Mouse (Mus musculus): ENCODE results near the gene Rgsl1. TPM values are rescaled to one million over a fixed set of nuclear protein-coding genes. Genes with fewer than 3 reads are reported as not detected.

Gene Rgsl1
- polyA plus RNA-seq, 1 experiment from 2014 or later, result not detected

DNA sequence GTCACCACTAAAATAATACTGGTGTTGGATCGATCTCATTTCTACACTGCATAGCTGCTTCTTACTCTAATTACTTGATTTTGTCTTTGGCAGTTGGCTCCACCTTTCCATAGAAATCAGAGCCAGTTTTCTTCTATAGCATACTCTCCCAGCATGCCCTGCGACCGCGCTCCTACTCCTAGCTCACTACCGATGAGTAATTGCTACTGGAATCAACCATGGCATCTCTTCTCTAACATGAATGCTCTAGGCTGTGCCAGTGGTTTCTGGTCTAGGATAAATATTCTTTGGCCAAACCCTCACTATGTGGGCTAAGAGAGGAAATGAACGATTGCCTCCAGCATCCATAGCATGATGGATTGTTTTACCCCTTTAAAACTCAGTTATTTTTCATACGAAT is 2.5 kb upstream of the Rgsl1 start:
- Histone ChIP-seq H3K36me3 (ENCODE audit: control insufficient read depth, insufficient read depth, low read length) (no peaks in the 10 kb centered on the region), H3K9ac (ENCODE audit: low read depth, low read length) (no peak overlapping the region), H3K27me3 (ENCODE audit: control insufficient read depth, insufficient read depth, low read length) (no peaks in the 10 kb centered on the region), H3K27ac (ENCODE audit: low read depth, low read length) (no peak overlapping the region), H3K4me3 (ENCODE audit: low read length) (no peak overlapping the region), H3K9me3 (ENCODE audit: control insufficient read depth, low read length) (no peaks in the 10 kb centered on the region), H3K4me2 (replicated peaks; ENCODE audit: low read depth, low read length) (no peak overlapping the region), H3K4me1 (ENCODE audit: control insufficient read depth, insufficient read depth, low read length) (no peaks in the 10 kb centered on the region)
- no peak for ATAC-seq (ENCODE audit: low FRiP score, low TSS enrichment)
- WGBS, result 91% methylated on average over 7 of the region's 7 CpGs

GRCm38 (mm10) chr1:153842121-153842740 is 1.7 kb downstream of the Rgsl1 start:
- Histone ChIP-seq H3K9me3 (ENCODE audit: control insufficient read depth, low read length) (no peaks in the 10 kb centered on the region), H3K4me1 (ENCODE audit: control insufficient read depth, insufficient read depth, low read length) (no peaks in the 10 kb centered on the region), H3K36me3 (ENCODE audit: control insufficient read depth, insufficient read depth, low read length) (no peaks in the 10 kb centered on the region), H3K4me3 (ENCODE audit: low read length) (no peak overlapping the region), H3K9ac (ENCODE audit: low read depth, low read length) (no peak overlapping the region), H3K27ac (ENCODE audit: low read depth, low read length) (no peak overlapping the region), H3K27me3 (ENCODE audit: control insufficient read depth, insufficient read depth, low read length) (no peaks in the 10 kb centered on the region), H3K4me2 (replicated peaks; ENCODE audit: low read depth, low read length) (no peak overlapping the region)
- ATAC-seq (ENCODE audit: low FRiP score, low TSS enrichment), result no peak
- WGBS, result 86% methylated on average over 11 of the region's 11 CpGs

DNA sequence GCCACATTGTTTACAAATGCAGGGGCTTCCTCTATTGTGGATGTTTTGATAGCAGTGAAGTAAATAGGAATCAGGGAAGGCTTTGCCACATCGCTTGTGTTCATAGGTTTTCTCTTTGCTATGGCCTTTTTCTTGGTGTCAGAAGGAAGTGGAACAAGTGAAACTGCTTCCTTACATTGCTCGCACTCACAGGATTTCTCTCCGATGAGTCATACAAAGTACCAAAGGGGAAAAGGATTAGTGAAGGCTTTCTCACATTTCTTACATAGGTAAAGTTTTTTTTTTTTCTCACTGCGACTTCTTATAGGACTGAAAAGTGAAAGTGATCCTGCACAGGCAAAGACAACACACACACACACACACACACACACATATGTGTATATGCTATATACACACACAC is 7.9 kb downstream of the Rgsl1 start:
- Histone ChIP-seq H3K27me3 (ENCODE audit: control insufficient read depth, insufficient read depth, low read length) (no peaks in the 10 kb centered on the region), H3K4me1 (ENCODE audit: control insufficient read depth, insufficient read depth, low read length) (no peaks in the 10 kb centered on the region), H3K9me3 (ENCODE audit: control insufficient read depth, low read length) (no peaks in the 10 kb centered on the region), H3K4me3 (ENCODE audit: low read length) (no peak overlapping the region), H3K4me2 (replicated peaks; ENCODE audit: low read depth, low read length) (no peak overlapping the region), H3K9ac (ENCODE audit: low read depth, low read length) (no peak overlapping the region), H3K36me3 (ENCODE audit: control insufficient read depth, insufficient read depth, low read length) (no peaks in the 10 kb centered on the region), H3K27ac (ENCODE audit: low read depth, low read length) (no peak overlapping the region)
- no peak for ATAC-seq (ENCODE audit: low FRiP score, low TSS enrichment)
- WGBS, result 73% methylated on average over 4 of the region's 4 CpGs

DNA sequence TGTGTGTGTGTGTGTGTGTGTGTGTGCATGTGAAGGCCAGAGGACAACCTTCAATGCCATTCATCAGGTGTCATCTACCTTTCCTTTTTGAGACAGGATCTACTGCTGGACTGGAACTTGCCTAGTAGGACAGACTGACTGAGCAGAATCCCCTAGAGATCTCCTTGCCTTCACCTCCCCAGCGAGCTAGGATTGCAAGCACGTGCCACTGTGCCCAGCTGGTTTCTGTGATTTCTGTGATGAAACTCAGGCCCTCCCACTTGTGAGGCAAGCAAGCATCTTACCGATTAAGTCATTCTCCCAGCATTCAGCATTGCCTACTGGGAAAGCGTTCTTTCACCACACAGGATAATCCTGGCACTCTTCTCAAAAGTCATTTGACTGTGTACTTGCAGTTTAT is 13.2 kb downstream of the Rgsl1 start:
- H3K27me3 ChIP-seq (ENCODE audit: control insufficient read depth, insufficient read depth, low read length), result no peaks in the 10 kb centered on the region
- H3K4me2 ChIP-seq (replicated peaks; ENCODE audit: low read depth, low read length), result no peak overlapping the region
- H3K27ac ChIP-seq (ENCODE audit: low read depth, low read length), result no peak overlapping the region
- H3K4me3 ChIP-seq (ENCODE audit: low read length), result no peak overlapping the region
- 90% methylated on average over 4 of the region's 4 CpGs for WGBS
- H3K4me1 ChIP-seq (ENCODE audit: control insufficient read depth, insufficient read depth, low read length), result no peaks in the 10 kb centered on the region
- no peak for ATAC-seq (ENCODE audit: low FRiP score, low TSS enrichment)
- H3K9me3 ChIP-seq (ENCODE audit: control insufficient read depth, low read length), result no peaks in the 10 kb centered on the region
- no peaks in the 10 kb centered on the region for H3K36me3 ChIP-seq (ENCODE audit: control insufficient read depth, insufficient read depth, low read length)
- no peak overlapping the region for H3K9ac ChIP-seq (ENCODE audit: low read depth, low read length)

DNA sequence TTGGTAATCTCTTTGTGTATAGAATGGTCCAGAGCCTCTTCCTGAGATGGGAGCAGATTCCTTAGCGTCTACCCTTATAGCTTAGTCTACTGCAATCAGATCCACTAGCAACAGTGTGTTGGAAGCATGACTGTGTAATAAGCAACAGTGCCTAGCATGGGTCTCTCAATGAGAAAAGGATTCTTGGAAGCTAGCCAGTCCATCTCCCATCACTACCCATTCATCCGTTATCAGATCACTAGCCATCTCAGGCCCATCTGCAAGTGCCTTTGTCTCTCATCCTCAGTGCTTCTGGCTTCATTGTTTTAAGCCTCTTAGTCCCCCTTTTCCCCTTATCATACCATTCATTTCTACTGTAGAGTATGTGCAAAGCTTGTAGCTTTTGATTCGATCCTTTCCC is 23.7 kb downstream of the Rgsl1 start:
- no peak overlapping the region for H3K27ac ChIP-seq (ENCODE audit: low read depth, low read length)
- ATAC-seq (ENCODE audit: low FRiP score, low TSS enrichment), result no peak
- 0 out of 2 replicates have a peak, but pooled peaks cover 3% of the 10 kb centered on the region for H3K9me3 ChIP-seq (ENCODE audit: control insufficient read depth, low read length)
- no peaks in the 10 kb centered on the region for H3K36me3 ChIP-seq (ENCODE audit: control insufficient read depth, insufficient read depth, low read length)
- no peaks in the 10 kb centered on the region for H3K4me1 ChIP-seq (ENCODE audit: control insufficient read depth, insufficient read depth, low read length)
- H3K4me3 ChIP-seq (ENCODE audit: low read length), result no peak overlapping the region
- H3K4me2 ChIP-seq (replicated peaks; ENCODE audit: low read depth, low read length), result no peak overlapping the region
- WGBS, result 87% methylated on average over 3 of the region's 3 CpGs
- no peak overlapping the region for H3K9ac ChIP-seq (ENCODE audit: low read depth, low read length)
- no peaks in the 10 kb centered on the region for H3K27me3 ChIP-seq (ENCODE audit: control insufficient read depth, insufficient read depth, low read length)

GRCm38 (mm10) chr1:153814278-153814677 is 29.7 kb downstream of the Rgsl1 start:
- H3K27ac ChIP-seq (ENCODE audit: low read depth, low read length), result no peak overlapping the region
- H3K9ac ChIP-seq (ENCODE audit: low read depth, low read length), result no peak overlapping the region
- H3K4me3 ChIP-seq (ENCODE audit: low read length), result no peak overlapping the region
- no peaks in the 10 kb centered on the region for H3K27me3 ChIP-seq (ENCODE audit: control insufficient read depth, insufficient read depth, low read length)
- H3K4me2 ChIP-seq (replicated peaks; ENCODE audit: low read depth, low read length), result no peak overlapping the region
- WGBS, result 55% methylated on average over 2 of the region's 2 CpGs
- H3K9me3 ChIP-seq (ENCODE audit: control insufficient read depth, low read length), result 0 out of 2 replicates have a peak, but pooled peaks cover 4% of the 10 kb centered on the region
- H3K36me3 ChIP-seq (ENCODE audit: control insufficient read depth, insufficient read depth, low read length), result no peaks in the 10 kb centered on the region
- ATAC-seq (ENCODE audit: low FRiP score, low TSS enrichment), result no peak
- no peaks in the 10 kb centered on the region for H3K4me1 ChIP-seq (ENCODE audit: control insufficient read depth, insufficient read depth, low read length)

DNA sequence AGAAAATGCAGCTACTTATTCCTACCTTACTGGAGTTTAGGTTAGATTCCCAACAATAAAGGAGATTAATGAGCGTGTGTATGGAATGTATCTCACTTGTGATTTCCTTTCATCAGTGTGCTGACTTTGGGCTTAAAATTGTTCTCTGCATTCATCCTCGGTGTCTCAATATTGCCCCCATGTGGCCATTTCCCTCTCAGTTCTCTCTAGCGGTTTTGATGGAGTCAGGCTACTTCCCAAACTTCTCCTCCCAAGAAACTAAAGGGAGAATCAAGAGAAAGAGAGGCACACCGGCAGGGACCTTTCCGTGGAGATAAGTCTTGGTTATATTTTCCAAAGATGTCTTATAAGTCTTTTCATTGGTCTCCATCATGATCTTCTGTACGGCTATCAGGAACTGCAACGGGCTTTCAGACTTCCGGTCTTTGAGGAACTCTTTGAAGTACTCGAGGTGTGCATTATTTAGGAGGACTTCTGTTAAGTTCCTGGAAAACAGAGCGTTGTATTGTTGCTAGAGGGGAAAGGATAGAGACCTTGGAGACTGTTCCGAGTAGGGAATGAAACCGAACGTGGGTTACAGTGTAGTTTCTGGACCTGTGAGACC is 36.5 kb downstream of the Rgsl1 start:
- Histone ChIP-seq H3K4me1 (ENCODE audit: control insufficient read depth, insufficient read depth, low read length) (no peaks in the 10 kb centered on the region), H3K27ac (ENCODE audit: low read depth, low read length) (no peak overlapping the region), H3K27me3 (ENCODE audit: control insufficient read depth, insufficient read depth, low read length) (no peaks in the 10 kb centered on the region), H3K9ac (ENCODE audit: low read depth, low read length) (no peak overlapping the region), H3K4me2 (replicated peaks; ENCODE audit: low read depth, low read length) (no peak overlapping the region), H3K4me3 (ENCODE audit: low read length) (no peak overlapping the region), H3K9me3 (ENCODE audit: control insufficient read depth, low read length) (no peaks in the 10 kb centered on the region), H3K36me3 (ENCODE audit: control insufficient read depth, insufficient read depth, low read length) (no peaks in the 10 kb centered on the region)
- no peak for ATAC-seq (ENCODE audit: low FRiP score, low TSS enrichment)
- 46% methylated on average over 13 of the region's 13 CpGs for WGBS

GRCm38 (mm10) chr1:153803530-153803929 is 40.4 kb downstream of the Rgsl1 start:
- no peak for ATAC-seq (ENCODE audit: low FRiP score, low TSS enrichment)
- H3K27me3 ChIP-seq (ENCODE audit: control insufficient read depth, insufficient read depth, low read length), result no peaks in the 10 kb centered on the region
- no peak overlapping the region for H3K4me3 ChIP-seq (ENCODE audit: low read length)

DNA sequence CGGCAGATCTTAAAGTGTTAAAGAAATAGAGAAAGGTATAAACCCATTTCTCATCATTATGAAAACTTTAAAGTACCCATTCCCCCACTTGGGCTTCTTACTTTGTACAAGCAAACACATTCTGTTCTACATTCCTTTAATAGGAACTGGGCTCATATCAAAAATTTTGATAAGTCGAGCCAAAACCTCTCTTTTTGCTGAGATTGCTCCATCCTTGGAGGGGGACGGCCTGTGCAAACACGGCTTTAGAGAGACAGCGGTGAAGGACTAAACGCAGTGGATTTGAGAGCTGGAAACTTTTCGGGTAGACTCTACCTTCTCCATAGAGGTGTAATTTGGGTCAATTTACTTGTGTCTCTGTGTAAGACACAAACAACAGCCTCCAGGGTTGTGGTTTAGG is 41.3 kb downstream of the Rgsl1 start:
- no peaks in the 10 kb centered on the region for H3K36me3 ChIP-seq (ENCODE audit: control insufficient read depth, insufficient read depth, low read length)
- no peaks in the 10 kb centered on the region for H3K27me3 ChIP-seq (ENCODE audit: control insufficient read depth, insufficient read depth, low read length)
- no peak for ATAC-seq (ENCODE audit: low FRiP score, low TSS enrichment)
- H3K4me2 ChIP-seq (replicated peaks; ENCODE audit: low read depth, low read length), result no peak overlapping the region
- no peak overlapping the region for H3K9ac ChIP-seq (ENCODE audit: low read depth, low read length)
- H3K4me3 ChIP-seq (ENCODE audit: low read length), result no peak overlapping the region
- no peaks in the 10 kb centered on the region for H3K4me1 ChIP-seq (ENCODE audit: control insufficient read depth, insufficient read depth, low read length)
- no peak overlapping the region for H3K27ac ChIP-seq (ENCODE audit: low read depth, low read length)
- WGBS, result 89% methylated on average over 7 of the region's 7 CpGs
- H3K9me3 ChIP-seq (ENCODE audit: control insufficient read depth, low read length), result no peaks in the 10 kb centered on the region

More at GRCm38 (mm10) chr1:153803530-153803929, 40.4 kb downstream of the Rgsl1 start:
- Histone ChIP-seq H3K36me3 (ENCODE audit: control insufficient read depth, insufficient read depth, low read length) (no peaks in the 10 kb centered on the region), H3K4me2 (replicated peaks; ENCODE audit: low read depth, low read length) (no peak overlapping the region), H3K9me3 (ENCODE audit: control insufficient read depth, low read length) (no peaks in the 10 kb centered on the region), H3K4me1 (ENCODE audit: control insufficient read depth, insufficient read depth, low read length) (no peaks in the 10 kb centered on the region), H3K9ac (ENCODE audit: low read depth, low read length) (no peak overlapping the region), H3K27ac (ENCODE audit: low read depth, low read length) (no peak overlapping the region)
- WGBS, result 86% methylated on average over 8 of the region's 8 CpGs
